28 mouse cellular contexts compared by ENCODE assay signal in the genomic region with DNA sequence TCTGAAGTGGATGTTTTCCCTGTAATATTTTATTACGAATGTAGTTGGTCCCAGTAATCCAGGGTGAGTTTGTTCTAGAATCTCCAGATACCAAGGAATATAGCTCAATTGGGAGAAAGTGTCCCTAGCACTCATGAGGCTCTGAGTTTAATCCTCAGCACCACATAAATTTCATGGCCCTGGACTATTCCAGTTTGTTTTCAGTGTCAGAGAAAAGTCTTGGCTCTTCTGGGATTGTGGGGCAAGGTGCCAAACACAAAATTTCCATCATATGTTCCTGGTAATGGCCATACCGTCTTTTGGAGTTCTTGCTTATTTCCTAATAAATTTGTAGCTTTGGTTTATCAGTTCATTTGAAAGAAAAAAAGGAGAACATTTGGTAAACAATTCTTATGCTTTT.
A peak's percentile ranks its signal among the peaks of the same experiment; 100 is the strongest.
DNase-seq lines count a peak whose midpoint lies in the region; ATAC-seq and TF ChIP-seq lines count a peak whose summit lies in the region.
"Had no signal": no experiment of that assay in that cellular context is flagged by ENCODE, and none has a peak within 500 bp of the region (broad histone marks: within the 10 kb centered on the region; RNA-seq: fewer than 3 reads in every experiment).

No protein-coding gene starts in this region.

- no peak for TF ChIP-seq POLR2A in limb, embryonic 14.5 days (IDR thresholded peaks at IDR 0.05; ENCODE audit: borderline replicate concordance, extremely low read depth, insufficient read depth, insufficient read length)

- no peaks in the 10 kb centered on the region for H3K9me3 ChIP-seq in limb, embryonic 14.5 days (ENCODE audit: control insufficient read depth, low read length)
- no peaks in the 10 kb centered on the region for H3K9me3 ChIP-seq in limb, embryonic 10.5 days (replicated peaks)
- H3K9me3 ChIP-seq: embryonic facial prominence, embryonic 13.5 days; forebrain, embryonic 10.5 days; forebrain, embryonic 15.5 days; heart, embryonic 12.5 days; hindbrain, embryonic 13.5 days; limb, embryonic 12.5 days; liver, embryonic 12.5 days had no signal

- no peak overlapping the region for H3K27ac ChIP-seq in limb, embryonic 14.5 days (replicated peaks; ENCODE audit: low read depth, low read length)
- H3K27ac ChIP-seq in limb, embryonic 10.5 days: no peak overlapping the region
- H3K27ac ChIP-seq: embryonic facial prominence, embryonic 13.5 days; forebrain, embryonic 10.5 days; forebrain, embryonic 15.5 days; hindbrain, embryonic 13.5 days; limb, embryonic 12.5 days; liver, embryonic 12.5 days had no signal

- H3K4me3 ChIP-seq in limb, embryonic 14.5 days (replicated peaks; ENCODE audit: low read length): no peak overlapping the region
- no peak overlapping the region for H3K4me3 ChIP-seq in limb, embryonic 10.5 days
- H3K4me3 ChIP-seq: embryonic facial prominence, embryonic 13.5 days; forebrain, embryonic 10.5 days; forebrain, embryonic 15.5 days; heart, embryonic 12.5 days; hindbrain, embryonic 13.5 days; limb, embryonic 12.5 days; liver, embryonic 12.5 days had no signal

- no peaks in the 10 kb centered on the region for H3K27me3 ChIP-seq in limb, embryonic 14.5 days (ENCODE audit: control insufficient read depth, insufficient read depth, low read length)
- no peaks in the 10 kb centered on the region for H3K27me3 ChIP-seq in limb, embryonic 10.5 days (ENCODE audit: low read depth, poor library complexity, severe bottlenecking)
- H3K27me3 ChIP-seq: embryonic facial prominence, embryonic 13.5 days; forebrain, embryonic 15.5 days; heart, embryonic 12.5 days; hindbrain, embryonic 13.5 days; limb, embryonic 12.5 days; liver, embryonic 12.5 days had no signal

- H3K9ac ChIP-seq in limb, embryonic 14.5 days (ENCODE audit: low read depth, low read length, severe bottlenecking): no peak overlapping the region
- H3K9ac ChIP-seq: embryonic facial prominence, embryonic 13.5 days; forebrain, embryonic 15.5 days; heart, embryonic 12.5 days; hindbrain, embryonic 13.5 days; limb, embryonic 12.5 days; liver, embryonic 12.5 days; liver, postnatal 0 days had no signal

- ATAC-seq in limb, embryonic 14.5 days (ENCODE audit: low FRiP score, low read depth): no peak
- ATAC-seq: activated CD4-positive, CD25-positive, alpha-beta regulatory T cell, adult 4 months; forebrain, embryonic 15.5 days; intestine, embryonic 16.5 days; liver, embryonic 12.5 days; liver, postnatal 0 days had no signal

- no peak overlapping the region for H3K4me2 ChIP-seq in limb, embryonic 14.5 days (replicated peaks; ENCODE audit: low read depth, low read length, severe bottlenecking)
- H3K4me2 ChIP-seq: embryonic facial prominence, embryonic 13.5 days; forebrain, embryonic 15.5 days; heart, embryonic 12.5 days; hindbrain, embryonic 13.5 days; limb, embryonic 12.5 days; liver, embryonic 12.5 days had no signal

- DNase-seq in limb, embryonic 14.5 days (ENCODE audit: low spot score): peak; percentile 29
- no peak for DNase-seq in limb, embryonic 10.5 days (ENCODE audit: low spot score)
- peak; percentile 2 for DNase-seq in NIH3T3 (ENCODE audit: low read depth)
- peak; percentile 5 for DNase-seq in cerebellum, adult 8-10 months
- peak; percentile 30 to 62 for DNase-seq in cerebellum, postnatal 25 days
- no peak for DNase-seq in adrenal gland, adult 8-10 months
- DNase-seq: adrenal gland, adult 2 months; B cell, adult 2 months; gastrocnemius, postnatal 25 days; heart, adult 18-20 months; heart, postnatal 4 days; kidney, adult 9 months; kidney, postnatal 10 days; layer of hippocampus, adult 9-11 months; liver, postnatal 0 days; midbrain, embryonic 14.5 days; retina, postnatal 1 day; right cerebral cortex, postnatal 14 days; thymus, postnatal 4 days had no signal

- no peaks in the 10 kb centered on the region for H3K36me3 ChIP-seq in limb, embryonic 14.5 days (ENCODE audit: control insufficient read depth, insufficient read depth, low read length)
- H3K36me3 ChIP-seq in limb, embryonic 10.5 days: no peaks in the 10 kb centered on the region
- H3K36me3 ChIP-seq: embryonic facial prominence, embryonic 13.5 days; forebrain, embryonic 10.5 days; forebrain, embryonic 15.5 days; heart, embryonic 12.5 days; hindbrain, embryonic 13.5 days; limb, embryonic 12.5 days; liver, embryonic 12.5 days had no signal

- no peaks in the 10 kb centered on the region for H3K4me1 ChIP-seq in limb, embryonic 14.5 days (ENCODE audit: control insufficient read depth, insufficient read depth, low read length)
- no peaks in the 10 kb centered on the region for H3K4me1 ChIP-seq in limb, embryonic 10.5 days
- H3K4me1 ChIP-seq: embryonic facial prominence, embryonic 13.5 days; forebrain, embryonic 10.5 days; forebrain, embryonic 15.5 days; heart, embryonic 12.5 days; hindbrain, embryonic 13.5 days; limb, embryonic 12.5 days; liver, embryonic 12.5 days had no signal

- WGBS in limb, embryonic 14.5 days: 51% methylated on average over 2 of the region's 2 CpGs
- WGBS in limb, embryonic 10.5 days: 89% methylated on average over 2 of the region's 2 CpGs

Comparison
In these comparisons a context has a peak if more than half of its experiments do, and no peak if none do; other contexts are left out.
1. DNase-seq: peak in limb, embryonic 14.5 days (single experiment), NIH3T3 (single experiment), cerebellum, adult 8-10 months (single experiment) and cerebellum, postnatal 25 days (2 of 2); none in limb, embryonic 10.5 days (single experiment) and adrenal gland, adult 8-10 months (single experiment).